Mouse (Mus musculus) skeletal muscle tissue, adult 2 months (tissue): ENCODE data around the gene BC030870.

ENCODE experiments used
- DNase-seq: peaks from one replicate; pipeline ENCODE4 v3.0.0-alpha.2; 2012; ENCODE audit warnings: low read depth, low spot score

Gene BC030870

GRCm38 (mm10) chr8:65080731-65081130 is 48.6 kb downstream of the BC030870 start:
- DNase-seq, result no peak

- DNase-seq, result no peak
Measured at GRCm38 (mm10) chr8:65074733-65075132, 54.6 kb downstream of the BC030870 start, which contains the start of gene Gm10663. Gm10663 (plus strand) TSS chr8:65075033.

- no peak for DNase-seq
Measured at GRCm38 (mm10) chr8:65070996-65071395, 58.4 kb downstream of the BC030870 start.

GRCm38 (mm10) chr8:65068473-65068819 is 60.9 kb downstream of the BC030870 start:
- no peak for DNase-seq

DNA sequence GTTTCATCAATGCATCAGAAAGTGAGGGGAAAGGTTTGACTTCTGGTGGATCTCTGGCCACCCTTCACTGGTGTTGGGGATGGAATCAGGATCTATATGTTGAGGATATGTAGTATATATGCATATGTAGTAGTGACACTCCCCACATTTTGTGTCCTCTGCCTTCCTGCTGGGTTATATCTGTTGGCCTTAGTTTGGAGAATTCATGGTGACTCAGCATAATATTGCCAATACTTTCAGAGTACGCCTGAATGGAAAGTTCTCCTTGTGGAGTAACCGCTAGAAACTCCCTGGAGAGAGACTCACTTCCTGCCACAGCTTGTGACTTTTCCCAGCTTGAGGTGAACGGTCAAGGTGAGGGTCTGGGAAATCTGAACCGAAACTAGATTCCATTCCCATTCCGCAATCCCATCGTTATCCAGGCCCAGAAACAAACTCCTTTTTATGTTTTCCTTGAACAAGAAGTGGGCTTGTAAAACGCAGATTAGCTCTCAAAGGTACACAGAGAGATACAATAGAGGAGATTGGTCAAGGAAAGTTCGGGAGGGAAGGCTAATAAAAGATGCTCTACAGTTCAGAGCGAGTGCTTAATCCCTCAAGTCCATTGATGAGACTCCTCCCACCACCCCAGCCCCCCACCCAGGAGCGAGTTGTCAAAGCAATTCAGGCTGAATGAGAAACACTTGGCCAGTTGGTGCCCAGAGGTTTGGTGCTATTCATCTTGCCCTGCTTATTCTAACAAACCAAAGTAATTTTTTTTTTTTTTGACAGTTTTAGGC is 61.5 kb downstream of the BC030870 start:
- no peak for DNase-seq

DNA sequence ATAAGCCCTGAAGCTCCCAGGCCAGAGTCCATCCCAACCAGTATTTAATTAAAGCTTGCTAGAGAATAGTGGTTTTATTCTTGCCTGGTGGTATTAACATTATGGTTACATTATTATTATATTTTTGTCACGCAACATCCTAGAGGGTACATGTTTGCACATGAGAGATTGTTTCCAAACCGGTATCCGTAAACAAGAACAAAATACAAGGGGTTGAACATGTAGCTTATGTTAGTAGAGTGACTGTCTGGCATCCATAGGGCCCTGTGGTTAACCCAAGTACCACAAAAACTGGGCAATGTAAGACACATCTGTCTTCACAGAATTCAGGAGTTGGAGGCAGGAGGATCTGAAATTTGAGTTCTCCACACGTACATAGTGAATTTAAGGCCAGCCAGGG is 62.3 kb downstream of the BC030870 start:
- DNase-seq, result no peak

GRCm38 (mm10) chr8:65065622-65066021 is 63.7 kb downstream of the BC030870 start:
- no peak for DNase-seq

GRCm38 (mm10) chr8:65064071-65064470 is 65.3 kb downstream of the BC030870 start:
- no peak for DNase-seq

DNA sequence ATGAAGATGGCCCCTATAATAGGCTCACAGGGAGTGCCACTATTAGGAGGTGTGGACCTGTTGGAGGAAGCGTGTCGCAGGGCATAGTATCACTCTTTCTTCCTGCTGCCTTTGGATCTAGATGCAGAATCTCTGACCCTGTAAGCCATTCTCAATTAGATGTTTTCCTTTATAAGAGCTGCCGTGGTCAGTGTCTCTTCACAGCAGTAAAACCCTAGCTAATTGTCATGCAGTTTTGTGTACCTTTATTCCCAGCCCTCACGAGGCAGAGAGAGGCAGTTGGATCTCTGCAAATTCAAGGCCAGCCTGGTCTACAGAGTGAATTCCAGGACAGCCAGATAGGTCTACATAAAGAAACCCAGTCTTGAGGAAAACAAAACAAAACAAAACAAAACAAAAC is 67.2 kb downstream of the BC030870 start:
- no peak for DNase-seq

GRCm38 (mm10) chr8:65056722-65057121 is 72.6 kb downstream of the BC030870 start:
- DNase-seq, result no peak

DNA sequence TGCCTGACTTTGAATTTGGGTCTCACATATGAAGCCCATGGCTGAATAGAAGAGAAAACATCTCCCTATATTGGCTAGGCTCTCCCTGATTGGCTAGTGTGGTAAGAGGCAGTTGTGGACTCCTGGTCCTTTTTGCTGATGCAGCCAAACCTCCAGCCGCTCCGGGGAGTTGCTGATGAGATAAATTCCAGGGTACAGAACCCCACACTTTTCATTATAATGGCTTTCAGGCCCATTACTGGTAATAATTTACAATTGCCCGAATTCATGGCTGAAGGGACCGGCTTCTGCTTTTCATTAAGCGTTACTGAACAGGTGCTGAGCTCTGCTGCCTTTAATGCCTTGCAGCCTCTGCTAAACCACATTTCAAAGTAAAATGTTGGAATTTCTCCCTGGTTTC is 75.4 kb downstream of the BC030870 start:
- DNase-seq, result no peak

- no peak for DNase-seq
Measured at GRCm38 (mm10) chr8:65053554-65053953, 75.8 kb downstream of the BC030870 start.

DNA sequence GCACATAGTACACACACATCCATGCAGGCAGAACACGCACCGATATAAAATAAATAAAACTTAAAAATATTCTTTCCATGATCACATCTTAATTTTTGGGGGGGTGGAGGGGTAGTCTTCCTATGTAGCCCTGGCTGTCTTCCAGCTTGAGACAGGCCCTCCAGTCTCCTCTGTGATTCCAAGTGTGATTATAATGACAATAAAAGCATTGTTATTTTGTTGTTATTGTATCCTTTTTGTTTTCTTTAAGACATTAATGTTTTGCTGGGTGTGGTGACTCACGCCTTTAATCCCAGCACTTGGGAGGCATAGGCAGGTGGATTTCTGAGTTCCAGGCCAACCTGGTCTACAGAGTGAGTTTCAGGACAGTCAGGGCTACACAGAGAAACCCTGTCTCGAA is 81.6 kb downstream of the BC030870 start:
- DNase-seq, result no peak

- DNase-seq, result no peak
Measured at GRCm38 (mm10) chr8:65047193-65047592, 82.2 kb downstream of the BC030870 start.

DNA sequence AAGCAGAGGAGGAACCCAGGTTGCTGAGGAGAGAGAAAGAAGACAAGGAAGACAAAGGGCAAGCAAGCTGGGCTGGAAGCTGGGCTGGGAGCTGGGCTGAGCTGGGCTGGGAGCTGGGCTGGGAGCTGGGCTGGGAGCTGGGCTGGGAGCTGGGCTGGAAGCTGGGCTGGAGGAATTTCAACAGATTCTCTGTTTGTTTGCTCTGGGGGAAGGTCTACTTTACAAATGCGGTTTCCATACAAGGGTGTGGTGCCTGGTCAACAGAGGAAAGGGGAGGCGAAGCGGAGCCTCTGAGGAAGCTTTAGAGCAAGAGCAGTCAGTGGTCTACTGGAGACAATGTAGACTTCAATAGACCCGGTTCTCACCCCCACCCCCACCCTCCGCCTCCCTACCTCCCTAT is 82.8 kb downstream of the BC030870 start:
- no peak for DNase-seq

DNA sequence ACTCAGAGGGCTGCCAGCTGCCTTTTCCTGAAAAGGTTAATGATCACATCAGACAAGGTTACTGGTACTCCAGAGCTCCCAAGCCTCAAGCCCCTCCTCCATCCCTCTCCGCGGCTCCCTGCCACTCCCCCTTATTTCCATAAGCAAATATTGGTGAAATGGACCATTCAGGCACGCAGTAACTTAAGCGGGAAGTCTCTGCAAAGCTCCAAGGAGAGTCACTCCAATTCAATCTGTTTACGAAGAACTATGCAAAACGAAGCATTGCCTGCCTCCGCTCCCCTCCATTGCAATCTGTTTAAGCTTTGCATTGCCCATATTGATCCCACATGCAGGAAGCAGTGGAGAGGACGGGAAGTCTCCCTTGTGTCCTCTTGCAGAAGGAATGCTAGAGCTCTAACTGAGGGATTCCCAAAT is 92.2 kb downstream of the BC030870 start, which contains the start of gene Apela:
Apela (minus strand) TSS at position 220 of the 417 bp plus-strand sequence.
- DNase-seq, result no peak
